Mouse (Mus musculus) ES-Bruce4 (cell line): ENCODE data around the gene Arl8b.

Experiments
- CTCF ChIP-seq: IDR thresholded peaks from one replicate; pipeline ENCODE4 v1.8.1; 2011; ENCODE audit warnings: low read depth, low read length
- EP300 ChIP-seq: IDR thresholded peaks from 2 replicates; pipeline ENCODE4 v1.6.1; 2011; ENCODE audit warnings: low read depth, low read length; ENCODE audit not compliant: insufficient read depth
- POLR2A ChIP-seq: IDR thresholded peaks from one replicate; pipeline ENCODE4 v1.8.1; 2011; ENCODE audit warnings: low read length; ENCODE audit not compliant: insufficient read depth

- TF ChIP-seq CTCF (no peak), POLR2A (no peak), EP300 (no peak)
Observed at GRCm38 (mm10) chr6:108829386-108830370, 46.8 kb downstream of the Arl8b start.
